Mouse (Mus musculus): ENCODE measurements at regions not wholly inside any gene's neighbourhood (a gene's known extent, or its start where the extent isn't known, plus 50 kb on each side); places are given as distances from the start of the nearest gene placed in this dataset.

DNA sequence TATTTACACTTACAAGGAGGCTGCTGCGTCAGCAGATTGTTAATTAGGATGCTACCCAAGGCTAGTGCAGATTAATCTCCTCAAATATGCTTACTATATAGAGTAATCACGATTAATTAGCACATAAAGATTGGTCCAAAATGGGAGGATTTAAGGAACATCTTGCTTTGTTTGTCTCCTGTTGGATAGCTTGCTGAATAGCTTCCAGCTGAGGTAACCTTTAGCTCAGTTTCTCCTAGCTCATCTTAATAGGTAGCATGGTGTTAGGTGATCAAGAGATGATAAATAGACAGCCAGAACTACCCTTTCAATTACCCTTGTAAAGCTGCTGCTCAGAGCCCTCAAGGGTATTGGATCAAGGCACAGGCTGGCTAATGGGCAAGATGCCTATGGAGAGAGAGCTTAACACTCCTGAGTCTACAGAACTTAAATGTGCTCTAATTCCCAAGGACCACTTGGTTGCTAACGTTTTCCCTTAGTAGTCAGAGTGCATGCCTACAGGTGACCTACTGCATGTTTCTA lies 240.4 kb downstream of the Stim2 start:
- Histone ChIP-seq H3K4me1 (replicated peaks; ENCODE audit: low read depth, low read length) (no peaks in the 10 kb centered on the region), H3K4me3 (replicated peaks; ENCODE audit: low read length) (no peak overlapping the region), H3K9me3 (ENCODE audit: low read length) (no peaks in the 10 kb centered on the region), H3K27me3 (ENCODE audit: insufficient read depth, low read length) (no peaks in the 10 kb centered on the region), H3K36me3 (ENCODE audit: insufficient read depth, low read length) (no peaks in the 10 kb centered on the region)
- no peak for TF ChIP-seq CTCF (conservative IDR thresholded peaks at IDR 0.05; ENCODE audit: low read length)
- TF ChIP-seq NANOG (IDR thresholded peaks at IDR 0.05; ENCODE audit: borderline replicate concordance, low read length), result no peak

GRCm38 (mm10) chr5:54239586-54239985 lies 241.3 kb downstream of the Stim2 start:
- no peaks in the 10 kb centered on the region for H3K36me3 ChIP-seq (ENCODE audit: insufficient read depth, low read length)
- no peaks in the 10 kb centered on the region for H3K4me1 ChIP-seq (replicated peaks; ENCODE audit: low read depth, low read length)
- H3K27me3 ChIP-seq (ENCODE audit: insufficient read depth, low read length), result no peaks in the 10 kb centered on the region
- H3K4me3 ChIP-seq (replicated peaks; ENCODE audit: low read length), result no peak overlapping the region
- H3K9me3 ChIP-seq (ENCODE audit: low read length), result no peaks in the 10 kb centered on the region
- TF ChIP-seq POU5F1 (IDR thresholded peaks at IDR 0.05; ENCODE audit: borderline replicate concordance, low read length), result no peak
- no peak for TF ChIP-seq CTCF (conservative IDR thresholded peaks at IDR 0.05; ENCODE audit: low read length)
- TF ChIP-seq NANOG (IDR thresholded peaks at IDR 0.05; ENCODE audit: borderline replicate concordance, low read length), result no peak

DNA sequence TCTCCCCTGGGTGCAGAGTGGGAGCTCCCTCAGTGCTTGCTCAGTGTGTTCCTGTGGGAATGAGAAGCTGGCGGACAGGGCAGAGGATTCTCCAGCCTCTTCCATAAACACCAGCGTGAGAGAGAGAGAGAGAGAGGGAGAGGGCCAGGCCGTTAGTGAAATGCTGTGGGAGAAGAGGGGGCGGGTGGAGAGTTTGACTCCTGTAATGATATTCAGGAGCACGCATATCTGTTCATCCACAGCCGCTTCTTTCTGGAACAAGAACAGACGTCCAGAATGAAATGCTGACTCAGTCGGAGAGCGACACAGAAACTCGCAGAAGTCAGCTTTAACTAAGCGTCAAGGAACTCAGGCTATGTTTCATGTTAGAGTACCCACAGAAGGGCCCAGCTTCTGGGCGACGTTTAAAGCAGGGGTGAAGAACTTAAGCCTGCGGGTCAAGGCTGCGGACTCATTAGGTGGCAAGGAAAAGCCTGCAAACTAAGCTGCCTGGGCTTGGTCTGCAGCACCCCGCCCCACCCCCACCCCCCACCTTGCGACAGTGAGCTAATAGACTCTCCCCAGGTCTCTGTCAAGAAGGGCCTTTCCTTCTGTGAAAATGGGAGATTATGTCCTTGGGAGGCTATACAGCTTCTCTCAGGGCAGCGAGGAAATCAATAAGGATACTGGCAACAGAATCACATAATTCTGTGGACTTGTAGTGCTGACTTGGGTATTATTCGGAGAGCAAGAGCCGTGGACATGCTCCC lies 243.0 kb downstream of the Stim2 start:
- no peaks in the 10 kb centered on the region for H3K27me3 ChIP-seq (ENCODE audit: insufficient read depth, low read length)
- no peaks in the 10 kb centered on the region for H3K36me3 ChIP-seq (ENCODE audit: insufficient read depth, low read length)
- no peak overlapping the region for H3K4me3 ChIP-seq (replicated peaks; ENCODE audit: low read length)
- H3K4me1 ChIP-seq (replicated peaks; ENCODE audit: low read depth, low read length), result no peaks in the 10 kb centered on the region
- TF ChIP-seq NANOG (IDR thresholded peaks at IDR 0.05; ENCODE audit: borderline replicate concordance, low read length) (no peak), CTCF (conservative IDR thresholded peaks at IDR 0.05; ENCODE audit: low read length) (no peak)
- H3K9me3 ChIP-seq (ENCODE audit: low read length), result no peaks in the 10 kb centered on the region

DNA sequence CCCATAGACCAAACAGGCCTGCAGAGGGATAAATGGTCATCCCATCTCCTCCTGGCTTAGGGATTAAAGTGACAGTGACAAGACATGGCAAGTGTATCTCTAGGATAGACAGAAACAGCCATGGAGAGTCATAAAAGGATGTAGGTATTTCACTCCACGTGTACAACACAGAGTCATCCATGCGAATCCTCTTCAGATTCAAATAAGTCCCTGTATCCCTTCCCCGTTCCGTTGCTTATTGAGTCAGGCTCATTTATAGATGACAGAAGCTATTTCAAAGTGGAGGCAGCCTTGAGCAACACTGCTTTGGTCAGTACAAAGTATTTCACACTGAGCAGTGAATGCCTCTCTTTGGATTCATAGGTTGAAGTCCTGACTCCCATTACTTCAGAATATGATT lies 243.8 kb downstream of the Stim2 start:
- no peak for TF ChIP-seq CTCF (conservative IDR thresholded peaks at IDR 0.05; ENCODE audit: low read length)
- TF ChIP-seq NANOG (IDR thresholded peaks at IDR 0.05; ENCODE audit: borderline replicate concordance, low read length), result no peak
- no peak for TF ChIP-seq POU5F1 (IDR thresholded peaks at IDR 0.05; ENCODE audit: borderline replicate concordance, low read length)
- no peaks in the 10 kb centered on the region for H3K9me3 ChIP-seq (ENCODE audit: low read length)
- no peaks in the 10 kb centered on the region for H3K27me3 ChIP-seq (ENCODE audit: insufficient read depth, low read length)
- no peaks in the 10 kb centered on the region for H3K36me3 ChIP-seq (ENCODE audit: insufficient read depth, low read length)
- no peak overlapping the region for H3K4me3 ChIP-seq (replicated peaks; ENCODE audit: low read length)
- H3K4me1 ChIP-seq (replicated peaks; ENCODE audit: low read depth, low read length), result no peaks in the 10 kb centered on the region

- TF ChIP-seq CTCF (conservative IDR thresholded peaks at IDR 0.05; ENCODE audit: low read length) (no peak), POU5F1 (IDR thresholded peaks at IDR 0.05; ENCODE audit: borderline replicate concordance, low read length) (no peak), NANOG (IDR thresholded peaks at IDR 0.05; ENCODE audit: borderline replicate concordance, low read length) (no peak)
- no peaks in the 10 kb centered on the region for H3K4me1 ChIP-seq (replicated peaks; ENCODE audit: low read depth, low read length)
Measured at GRCm38 (mm10) chr5:54252038-54252437, 253.7 kb downstream of the Stim2 start.

DNA sequence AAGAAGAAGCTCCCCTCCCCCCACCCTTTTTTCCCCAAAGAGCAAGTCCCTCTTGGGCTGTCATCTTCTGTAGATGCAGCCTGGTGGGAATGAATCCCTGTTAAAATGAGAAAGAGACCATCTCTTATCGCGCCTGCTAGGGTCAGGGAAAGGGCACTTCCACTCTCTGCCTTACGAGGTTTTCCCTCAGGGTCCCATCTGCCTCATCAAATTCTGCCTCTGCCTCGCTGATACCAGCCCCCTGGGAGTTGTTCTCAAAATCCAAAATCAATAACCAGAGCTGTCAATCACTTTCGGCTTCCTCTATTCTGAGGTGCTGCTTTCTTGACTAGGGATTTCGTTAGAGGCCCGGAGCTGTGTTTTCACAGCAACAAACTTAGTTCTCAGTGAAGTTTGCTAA lies 255.7 kb downstream of the Stim2 start:
- no peaks in the 10 kb centered on the region for H3K9me3 ChIP-seq (ENCODE audit: low read length)
- H3K36me3 ChIP-seq (ENCODE audit: insufficient read depth, low read length), result no peaks in the 10 kb centered on the region
- H3K4me1 ChIP-seq (replicated peaks; ENCODE audit: low read depth, low read length), result no peaks in the 10 kb centered on the region
- no peaks in the 10 kb centered on the region for H3K27me3 ChIP-seq (ENCODE audit: insufficient read depth, low read length)
- H3K4me3 ChIP-seq (replicated peaks; ENCODE audit: low read length), result no peak overlapping the region
- TF ChIP-seq CTCF (conservative IDR thresholded peaks at IDR 0.05; ENCODE audit: low read length), result no peak
- TF ChIP-seq POU5F1 (IDR thresholded peaks at IDR 0.05; ENCODE audit: borderline replicate concordance, low read length), result no peak
- no peak for TF ChIP-seq NANOG (IDR thresholded peaks at IDR 0.05; ENCODE audit: borderline replicate concordance, low read length)

More at GRCm38 (mm10) chr5:54252038-54252437, 253.7 kb downstream of the Stim2 start:
- Histone ChIP-seq H3K4me3 (replicated peaks; ENCODE audit: low read length) (no peak overlapping the region), H3K36me3 (ENCODE audit: insufficient read depth, low read length) (no peaks in the 10 kb centered on the region), H3K27me3 (ENCODE audit: insufficient read depth, low read length) (no peaks in the 10 kb centered on the region), H3K9me3 (ENCODE audit: low read length) (no peaks in the 10 kb centered on the region)

GRCm38 (mm10) chr5:54258087-54258733 lies 259.9 kb downstream of the Stim2 start:
- no peak overlapping the region for H3K4me3 ChIP-seq (replicated peaks; ENCODE audit: low read length)
- no peaks in the 10 kb centered on the region for H3K36me3 ChIP-seq (ENCODE audit: insufficient read depth, low read length)
- no peaks in the 10 kb centered on the region for H3K27me3 ChIP-seq (ENCODE audit: insufficient read depth, low read length)
- 0 out of 2 replicates have a peak, but pooled peaks have one; percentile 8 for TF ChIP-seq CTCF (conservative IDR thresholded peaks at IDR 0.05; ENCODE audit: low read length)
- TF ChIP-seq POU5F1 (IDR thresholded peaks at IDR 0.05; ENCODE audit: borderline replicate concordance, low read length), result no peak
- no peak for TF ChIP-seq NANOG (IDR thresholded peaks at IDR 0.05; ENCODE audit: borderline replicate concordance, low read length)
- H3K9me3 ChIP-seq (ENCODE audit: low read length), result no peaks in the 10 kb centered on the region
- H3K4me1 ChIP-seq (replicated peaks; ENCODE audit: low read depth, low read length), result no peaks in the 10 kb centered on the region

DNA sequence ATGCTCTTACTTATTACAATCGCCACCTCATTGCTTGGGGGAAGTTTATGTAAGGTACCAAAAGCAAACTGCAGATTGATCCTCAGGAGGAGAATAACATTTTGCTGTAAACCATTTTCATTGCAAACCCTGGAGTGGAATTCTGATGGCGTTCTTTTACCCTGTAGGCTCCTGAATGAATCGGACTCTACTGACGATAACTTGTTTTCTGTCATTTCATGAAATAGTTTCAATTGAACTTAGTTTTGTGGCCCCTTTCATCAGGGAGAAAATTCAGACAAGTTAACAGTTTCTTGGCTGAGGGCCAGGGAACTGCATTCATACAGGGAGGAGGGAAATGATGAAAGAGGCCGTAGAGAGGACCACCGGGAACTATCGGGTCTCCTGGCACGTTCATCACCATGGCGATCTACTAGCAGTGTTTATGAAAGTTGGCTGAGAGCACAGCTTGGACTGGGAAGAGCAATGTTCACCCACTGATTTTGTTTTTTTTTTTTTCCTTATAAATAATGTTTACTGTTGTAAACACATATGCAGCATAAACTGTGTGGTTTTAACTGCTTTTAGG lies 266.7 kb downstream of the Stim2 start:
- Histone ChIP-seq H3K9me3 (ENCODE audit: low read length) (no peaks in the 10 kb centered on the region), H3K4me3 (replicated peaks; ENCODE audit: low read length) (no peak overlapping the region), H3K36me3 (ENCODE audit: insufficient read depth, low read length) (no peaks in the 10 kb centered on the region), H3K4me1 (replicated peaks; ENCODE audit: low read depth, low read length) (no peaks in the 10 kb centered on the region), H3K27me3 (ENCODE audit: insufficient read depth, low read length) (no peaks in the 10 kb centered on the region)
- TF ChIP-seq CTCF (conservative IDR thresholded peaks at IDR 0.05; ENCODE audit: low read length) (no peak), NANOG (IDR thresholded peaks at IDR 0.05; ENCODE audit: borderline replicate concordance, low read length) (no peak), POU5F1 (IDR thresholded peaks at IDR 0.05; ENCODE audit: borderline replicate concordance, low read length) (no peak)

Measured in E14TG2a.4 (cell line).